Mouse (Mus musculus) limb, embryonic 14.5 days (tissue): ENCODE measurements around the gene Inmt. TPM values are rescaled to one million over a fixed set of nuclear protein-coding genes. Genes with fewer than 3 reads are reported as not detected.

ENCODE experiments used
- ATAC-seq: fragments of 200-750 bp; cut with Nextera tagmentation; 2 replicates; pipeline ENCODE4 v1.8.0; 2017; ENCODE audit warnings: low read depth, moderate number of reproducible peaks, moderate TSS enrichment; ENCODE audit not compliant: low FRiP score
- DNase-seq: peaks from one replicate; pipeline ENCODE4 v3.0.0-alpha.2; 2015; ENCODE audit warnings: low spot score
- H3K27ac ChIP-seq: fragments of 300-500 bp; sonication (generic); replicated peaks from 2 replicates; pipeline ENCODE4 v1.5.1; 2014; ENCODE audit warnings: low read depth, mild to moderate bottlenecking, low read length, moderate library complexity, mixed read lengths
- H3K27me3 ChIP-seq: fragments of 300-500 bp; sonication (generic); 2 replicates; pipeline ENCODE4 v1.6.1; 2014; ENCODE audit warnings: low read length, mixed read lengths; ENCODE audit not compliant: control insufficient read depth, insufficient read depth
- H3K36me3 ChIP-seq: fragments of 300-500 bp; sonication (generic); 2 replicates; pipeline ENCODE4 v1.6.1; 2014; ENCODE audit warnings: mild to moderate bottlenecking, low read length, moderate library complexity, mixed read lengths; ENCODE audit not compliant: control insufficient read depth, insufficient read depth
- H3K4me1 ChIP-seq: fragments of 300-500 bp; sonication (generic); 2 replicates; pipeline ENCODE4 v1.6.1; 2014; ENCODE audit warnings: antibody characterized with exemption, low read length, mixed read lengths; ENCODE audit not compliant: control insufficient read depth, insufficient read depth
- H3K4me2 ChIP-seq: fragments of 300-500 bp; sonication (generic); replicated peaks from 2 replicates; pipeline ENCODE4 v1.6.1; 2014; ENCODE audit warnings: low read depth, mild to moderate bottlenecking, low read length, moderate library complexity; ENCODE audit not compliant: severe bottlenecking
- H3K4me3 ChIP-seq: fragments of 300-500 bp; sonication (generic); replicated peaks from 2 replicates; pipeline ENCODE4 v1.5.1; 2014; ENCODE audit warnings: low read length
- H3K9ac ChIP-seq: fragments of 300-500 bp; sonication (generic); 2 replicates; pipeline ENCODE4 v1.6.1; 2014; ENCODE audit warnings: mild to moderate bottlenecking, low read depth, low read length, moderate library complexity; ENCODE audit not compliant: severe bottlenecking
- H3K9me3 ChIP-seq: fragments of 300-500 bp; sonication (generic); 2 replicates; pipeline ENCODE4 v1.6.1; 2016; ENCODE audit warnings: low read length; ENCODE audit not compliant: control insufficient read depth
- POLR2A ChIP-seq: fragments of 200-500 bp; IDR thresholded peaks from 2 replicates; pipeline ENCODE4 v1.8.0; 2012; ENCODE audit warnings: inconsistent platforms, mild to moderate bottlenecking, moderate library complexity, borderline replicate concordance; ENCODE audit not compliant: insufficient read depth, insufficient read length; ENCODE audit errors: extremely low read depth
- whole genome bisulfite sequencing: fragments of 180-500 bp; shearing (Covaris S2); extraction: QIAGEN DNeasy Blood & Tissue Kit; methylation state at CpG from one replicate; pipeline ENCODE4 v1.1.7; 2014; 5-methylcytosine and 5-hydroxymethylcytosine counted together
- polyA plus RNA-seq, 2 experiments: library from polyadenylated mRNA; depleted of rRNA in 1 of 2; stranded (reverse) in 1 of 2; unstranded in 1 of 2; fragments of >200 nt; fragmentation: Nextera tagmentation in 1 of 2; extraction: Ambion mirVana in 1 of 2; gene quantifications; 2 replicates each; pipeline versions ENCODE4 v1.2.1 to v1.2.3; 2012 to 2014

The Inmt gene
- polyA plus RNA-seq, 2 experiments: 0.33 to 0.52 TPM

DNA sequence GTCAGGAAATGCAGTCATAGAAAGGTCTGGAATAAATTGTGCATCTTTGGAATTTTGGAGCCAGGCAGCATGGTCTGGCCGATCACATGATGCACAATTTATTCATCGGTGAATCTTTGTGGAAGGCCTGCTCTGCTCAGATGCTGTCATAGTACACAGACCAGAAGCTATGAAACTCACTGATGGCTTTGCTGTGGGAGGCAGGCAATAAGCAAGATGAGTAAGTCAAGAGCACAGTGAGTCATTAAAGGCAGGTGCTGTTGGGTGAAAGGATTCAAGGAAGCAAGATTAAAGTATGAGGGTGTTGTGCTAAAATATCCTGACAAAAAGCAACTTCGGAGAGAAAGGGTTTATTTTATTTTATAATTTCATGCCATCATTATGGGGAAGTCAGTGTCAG lies 22.6 kb downstream of the Inmt start:
- H3K27ac ChIP-seq: no peak overlapping the region
- ATAC-seq (no peak), DNase-seq (no peak)
- no peak overlapping the region for H3K4me2 ChIP-seq
- TF ChIP-seq POLR2A: no peak
- 96% methylated on average over 3 of the region's 3 CpGs for WGBS
- H3K9me3 ChIP-seq: no peaks in the 10 kb centered on the region
- no peaks in the 10 kb centered on the region for H3K27me3 ChIP-seq
- no peak overlapping the region for H3K4me3 ChIP-seq
- no peaks in the 10 kb centered on the region for H3K4me1 ChIP-seq
- H3K9ac ChIP-seq: no peak overlapping the region
- H3K36me3 ChIP-seq: no peaks in the 10 kb centered on the region

DNA sequence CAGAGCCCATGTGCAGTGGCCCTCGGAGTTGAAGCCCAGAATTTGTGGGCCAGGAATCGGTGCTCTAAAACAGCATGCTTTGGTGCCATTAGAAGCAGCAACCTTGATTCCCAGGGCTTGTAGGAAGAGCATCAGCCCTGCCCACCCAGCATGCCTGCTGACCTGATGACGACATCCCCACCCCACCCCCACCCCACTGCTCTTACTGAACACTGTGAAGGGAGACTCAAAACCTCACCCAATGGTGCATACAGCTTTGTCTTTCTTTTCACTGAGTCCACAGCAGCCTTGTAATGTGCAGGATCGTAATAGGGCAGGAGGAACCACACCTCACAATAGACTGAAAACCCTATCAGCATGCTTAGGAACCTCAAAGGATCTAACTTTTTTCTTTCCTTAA lies 28.7 kb downstream of the Inmt start:
- 50% methylated on average over 4 of the region's 4 CpGs for WGBS
- no peak for DNase-seq
- Histone ChIP-seq H3K9ac (no peak overlapping the region), H3K4me2 (no peak overlapping the region), H3K36me3 (no peaks in the 10 kb centered on the region), H3K4me1 (no peaks in the 10 kb centered on the region), H3K27ac (no peak overlapping the region), H3K27me3 (no peaks in the 10 kb centered on the region), H3K4me3 (no peak overlapping the region), H3K9me3 (no peaks in the 10 kb centered on the region)
- TF ChIP-seq POLR2A: no peak
- no peak for ATAC-seq

DNA sequence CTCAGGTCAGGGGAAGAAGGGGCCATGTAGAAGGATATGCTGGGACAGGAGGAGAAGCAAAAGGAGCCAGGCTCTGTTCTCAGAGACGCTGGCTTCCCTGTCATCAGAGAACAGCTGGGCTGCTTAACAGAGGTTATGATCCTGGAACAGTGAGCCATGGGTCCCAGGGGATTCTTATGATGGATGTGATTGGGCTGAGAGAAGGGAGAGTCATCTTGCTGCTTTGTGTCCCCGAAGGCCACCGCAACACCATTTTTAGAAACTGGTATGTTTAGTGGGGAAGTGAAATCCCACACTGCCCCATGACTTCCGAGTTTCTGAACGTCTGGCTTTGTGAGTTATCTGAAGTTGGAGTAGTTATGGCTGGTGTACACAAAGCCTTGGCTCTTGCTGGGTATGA lies 29.6 kb downstream of the Inmt start:
- WGBS: 73% methylated on average over 5 of the region's 5 CpGs
- Histone ChIP-seq H3K4me2 (no peak overlapping the region), H3K27ac (no peak overlapping the region), H3K9me3 (no peaks in the 10 kb centered on the region), H3K27me3 (no peaks in the 10 kb centered on the region), H3K4me1 (no peaks in the 10 kb centered on the region), H3K9ac (no peak overlapping the region), H3K36me3 (no peaks in the 10 kb centered on the region), H3K4me3 (no peak overlapping the region)
- ATAC-seq (no peak), DNase-seq (no peak)
- TF ChIP-seq POLR2A: no peak

DNA sequence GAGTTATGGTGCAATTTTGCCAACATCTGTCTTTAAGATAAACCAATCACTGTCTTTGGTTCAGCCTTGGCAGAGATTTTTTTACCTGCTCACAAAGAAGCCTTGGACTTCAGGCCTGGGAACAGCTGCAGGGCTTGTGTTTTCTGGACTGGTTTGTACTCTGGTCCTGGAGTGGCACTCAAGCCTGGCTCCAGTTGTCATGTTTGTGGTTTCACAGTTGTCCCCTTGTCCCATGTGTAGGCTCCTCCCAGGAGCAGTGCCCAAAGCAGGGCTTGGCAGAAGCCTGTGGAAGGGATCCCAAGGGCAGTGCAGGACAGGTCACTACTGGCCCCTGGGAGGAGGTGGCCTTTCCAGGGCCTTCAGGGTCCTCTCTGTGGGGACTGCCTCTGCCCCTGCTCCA lies 36.5 kb downstream of the Inmt start:
- no peaks in the 10 kb centered on the region for H3K36me3 ChIP-seq
- no peak overlapping the region for H3K27ac ChIP-seq
- no peaks in the 10 kb centered on the region for H3K27me3 ChIP-seq
- no peak for TF ChIP-seq POLR2A
- no peak overlapping the region for H3K4me2 ChIP-seq
- no peak for ATAC-seq
- H3K9ac ChIP-seq: no peak overlapping the region
- no peak for DNase-seq
- no peaks in the 10 kb centered on the region for H3K9me3 ChIP-seq
- H3K4me3 ChIP-seq: no peak overlapping the region
- no peaks in the 10 kb centered on the region for H3K4me1 ChIP-seq

DNA sequence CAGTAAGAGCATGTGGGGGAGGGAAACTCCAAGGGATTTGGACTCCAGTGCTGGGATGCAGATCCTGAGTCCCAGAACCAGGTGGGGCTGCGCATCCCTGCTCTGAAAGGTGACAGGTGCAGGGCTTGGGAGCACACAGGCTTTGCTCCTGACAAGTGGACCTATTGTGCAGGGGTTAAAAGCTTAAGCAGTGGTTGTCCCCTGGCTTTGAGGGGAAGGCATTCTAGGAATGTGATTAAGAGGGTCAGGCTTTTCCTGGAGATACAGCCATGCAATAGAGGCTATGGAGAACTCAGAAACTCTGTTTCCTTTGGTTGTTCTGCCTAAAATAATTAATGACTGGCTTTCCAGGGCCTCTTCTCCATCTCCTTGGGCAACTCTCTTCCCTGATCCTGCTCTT lies 41.4 kb downstream of the Inmt start:
- ATAC-seq: no peak

DNA sequence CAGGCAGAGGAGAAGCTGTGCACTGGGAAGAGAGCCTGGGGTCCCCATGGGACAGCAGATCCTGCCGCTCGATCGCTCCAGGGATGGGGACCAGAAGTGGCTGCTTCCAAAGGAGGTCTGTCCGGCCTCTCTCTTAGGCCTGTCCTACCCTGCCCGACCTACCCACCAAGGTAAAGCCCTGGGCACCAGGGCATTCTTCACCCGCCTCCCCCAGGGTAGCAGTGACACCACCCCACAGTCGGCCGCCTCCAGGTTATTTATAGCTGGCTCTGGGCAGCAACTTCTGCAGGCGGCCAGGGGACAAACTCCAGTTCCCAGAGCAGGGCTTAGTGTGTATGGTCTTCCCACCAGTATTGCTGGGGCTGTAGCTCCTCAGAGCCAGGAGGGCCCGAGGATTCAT lies 42.0 kb downstream of the Inmt start, which contains the start of gene Crhr2:
Gene Crhr2 (minus strand): TSS at position 223 of the 400 bp plus-strand sequence.
- Histone ChIP-seq H3K36me3 (no peaks in the 10 kb centered on the region), H3K4me1 (peaks cover 3% of the 10 kb centered on the region; the same call in 1 of the 2 replicates), H3K27me3 (no peaks in the 10 kb centered on the region), H3K4me3 (no peak within 1 kb of the TSS), H3K9me3 (no peaks in the 10 kb centered on the region), H3K4me2 (no peak within 1 kb of the TSS), H3K27ac (no peak within 1 kb of the TSS), H3K9ac (no peak within 1 kb of the TSS)
- 61% methylated on average over 10 of the region's 10 CpGs for WGBS
- ATAC-seq (no peak), DNase-seq (no peak)
- TF ChIP-seq POLR2A: no peak

More for the DNA sequence above, 41.4 kb downstream of the Inmt start:
- 94% methylated on average over 1 of the region's 1 CpGs for WGBS
- no peak for TF ChIP-seq POLR2A
- no peak overlapping the region for H3K4me3 ChIP-seq
- peaks cover 3% of the 10 kb centered on the region; the same call in 1 of the 2 replicates for H3K4me1 ChIP-seq
- no peak overlapping the region for H3K27ac ChIP-seq
- H3K27me3 ChIP-seq: no peaks in the 10 kb centered on the region
- no peaks in the 10 kb centered on the region for H3K36me3 ChIP-seq
- H3K9ac ChIP-seq: no peak overlapping the region
- H3K9me3 ChIP-seq: no peaks in the 10 kb centered on the region
- no peak overlapping the region for H3K4me2 ChIP-seq
- no peak for DNase-seq
